Mouse (Mus musculus) midbrain, postnatal 0 days (tissue): ENCODE data around the gene 8030411F24Rik. TPM values are rescaled to one million over a fixed set of nuclear protein-coding genes. Genes with fewer than 3 reads are reported as not detected.

Source experiments
- ATAC-seq: fragments of 200-750 bp; cut with Nextera tagmentation; 2 replicates; pipeline ENCODE4 v1.8.0; 2017; ENCODE audit warnings: moderate number of reproducible peaks, mild to moderate bottlenecking, moderate TSS enrichment, moderate library complexity; ENCODE audit not compliant: low FRiP score
- DNase-seq: peaks from one replicate; pipeline ENCODE4 v3.0.0-alpha.2; 2015; ENCODE audit warnings: low spot score
- H3K27ac ChIP-seq: fragments of 300-500 bp; sonication (generic); 2 replicates; pipeline ENCODE4 v1.5.1; 2014; ENCODE audit warnings: low read depth, mild to moderate bottlenecking, low read length, mixed read lengths
- H3K27me3 ChIP-seq: fragments of 300-500 bp; sonication (generic); 2 replicates; pipeline ENCODE4 v1.6.1; 2014; ENCODE audit warnings: low read length, control low read depth, mixed read lengths; ENCODE audit not compliant: insufficient read depth
- H3K36me3 ChIP-seq: fragments of 300-500 bp; sonication (generic); 2 replicates; pipeline ENCODE4 v1.6.1; 2014; ENCODE audit warnings: low read length, control low read depth, mixed read lengths; ENCODE audit not compliant: insufficient read depth
- H3K4me1 ChIP-seq: fragments of 300-500 bp; sonication (generic); 2 replicates; pipeline ENCODE4 v1.6.1; 2014; ENCODE audit warnings: mild to moderate bottlenecking, control low read depth, antibody characterized with exemption, low read length, mixed read lengths; ENCODE audit not compliant: insufficient read depth
- H3K4me2 ChIP-seq: fragments of 300-500 bp; sonication (generic); 2 replicates; pipeline ENCODE4 v1.6.1; 2014; ENCODE audit warnings: low read depth, mild to moderate bottlenecking, low read length, mixed read lengths; ENCODE audit not compliant: poor library complexity, severe bottlenecking
- H3K4me3 ChIP-seq: fragments of 300-500 bp; sonication (generic); 2 replicates; pipeline ENCODE4 v1.5.1; 2014; ENCODE audit warnings: low read depth, mild to moderate bottlenecking, low read length, moderate library complexity
- H3K9ac ChIP-seq: fragments of 300-500 bp; sonication (generic); replicated peaks from 2 replicates; pipeline ENCODE4 v1.6.1; 2014; ENCODE audit warnings: mild to moderate bottlenecking, low read length, moderate library complexity, mixed read lengths; ENCODE audit not compliant: poor library complexity, severe bottlenecking
- H3K9me3 ChIP-seq: fragments of 300-500 bp; sonication (generic); 2 replicates; pipeline ENCODE4 v1.6.1; 2016; ENCODE audit warnings: low read length, control low read depth
- CTCF ChIP-seq: IDR thresholded peaks from 2 replicates; pipeline ENCODE4 v1.5.1; 2016; ENCODE audit warnings: antibody characterized with exemption, mild to moderate bottlenecking
- WGBS: fragments of 180-500 bp; shearing (Covaris S2); extraction: QIAGEN DNeasy Blood & Tissue Kit; methylation state at CpG from one replicate; pipeline ENCODE4 v1.1.7; 2014; 5-methylcytosine and 5-hydroxymethylcytosine counted together
- polyA plus RNA-seq: library from polyadenylated mRNA; unstranded; fragments of >200 nt; fragmentation: Nextera tagmentation; extraction: Ambion mirVana; gene quantifications from 2 replicates; pipeline ENCODE4 v1.2.1, GENCODE M21; 2015
- total RNA-seq: library from RNA; depleted of rRNA; stranded (reverse); fragments of >200 nt; gene quantifications from 2 replicates; pipeline ENCODE4 v1.2.3, GENCODE M21; 2014; rRNA removed

The 8030411F24Rik gene
- total and polyA plus RNA-seq, 2 experiments from 2014 or later = not detected

DNA sequence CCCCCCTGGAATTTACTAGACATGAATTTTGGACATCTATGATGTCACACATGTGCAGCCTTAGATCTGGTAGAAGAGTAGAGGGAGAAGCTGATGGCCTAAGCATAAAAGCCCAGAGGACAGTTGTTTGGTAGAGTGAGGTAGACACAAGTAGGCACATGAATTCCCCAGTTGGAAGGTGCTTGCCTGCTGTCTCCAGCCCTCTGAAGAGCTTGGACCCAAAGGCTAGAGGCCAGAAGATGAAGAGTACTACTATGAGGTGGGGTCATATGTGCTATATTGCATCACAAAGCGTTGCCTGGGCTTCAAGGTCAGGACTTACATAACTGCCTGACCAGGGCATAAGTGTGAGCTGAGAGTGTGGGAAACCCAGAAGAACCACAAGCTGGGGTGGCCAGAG is 16.7 kb downstream of the 8030411F24Rik start, which contains the start of gene Cst8:
Gene Cst8, plus strand, starts transcription at position 301 of the 400 bp plus-strand sequence.
- Histone ChIP-seq H3K9me3 (no peaks in the 10 kb centered on the region), H3K27me3 (no peaks in the 10 kb centered on the region), H3K36me3 (no peaks in the 10 kb centered on the region), H3K4me1 (no peaks in the 10 kb centered on the region), H3K4me3 (no peak within 1 kb of the TSS), H3K4me2 (no peak within 1 kb of the TSS), H3K9ac (no peak within 1 kb of the TSS), H3K27ac (no peak within 1 kb of the TSS)
- no peak for TF ChIP-seq CTCF
- ATAC-seq (no peak), DNase-seq (no peak)
- 93% methylated on average over 1 of the region's 1 CpGs for WGBS

DNA sequence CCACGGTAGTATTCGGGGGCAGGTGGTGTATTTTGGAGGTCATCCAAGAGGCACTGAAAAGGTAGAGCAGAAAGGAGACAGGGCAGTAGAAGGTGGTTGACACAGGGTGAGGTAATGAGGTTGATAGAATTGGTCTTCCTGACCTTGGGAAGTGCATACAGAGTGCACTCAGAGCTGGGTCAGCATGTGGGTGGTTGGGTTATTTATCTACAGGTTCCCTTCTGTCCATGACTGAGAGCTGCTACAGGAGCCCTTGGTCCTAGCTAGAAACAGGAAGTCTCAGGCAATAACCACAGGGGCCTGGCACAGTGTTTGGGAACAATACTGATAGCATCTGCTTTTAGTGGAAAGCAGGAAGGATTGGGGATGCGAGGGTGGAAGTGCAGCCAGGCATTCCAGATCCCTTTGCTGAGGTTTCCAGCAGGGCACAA is 19.7 kb downstream of the 8030411F24Rik start:
- Histone ChIP-seq H3K27ac (no peak overlapping the region), H3K4me2 (no peak overlapping the region), H3K27me3 (no peaks in the 10 kb centered on the region), H3K9me3 (no peaks in the 10 kb centered on the region), H3K4me3 (no peak overlapping the region), H3K9ac (no peak overlapping the region), H3K4me1 (no peaks in the 10 kb centered on the region), H3K36me3 (no peaks in the 10 kb centered on the region)
- no peak for TF ChIP-seq CTCF
- ATAC-seq (no peak), DNase-seq (no peak)
- 79% methylated on average over 3 of the region's 3 CpGs for WGBS

DNA sequence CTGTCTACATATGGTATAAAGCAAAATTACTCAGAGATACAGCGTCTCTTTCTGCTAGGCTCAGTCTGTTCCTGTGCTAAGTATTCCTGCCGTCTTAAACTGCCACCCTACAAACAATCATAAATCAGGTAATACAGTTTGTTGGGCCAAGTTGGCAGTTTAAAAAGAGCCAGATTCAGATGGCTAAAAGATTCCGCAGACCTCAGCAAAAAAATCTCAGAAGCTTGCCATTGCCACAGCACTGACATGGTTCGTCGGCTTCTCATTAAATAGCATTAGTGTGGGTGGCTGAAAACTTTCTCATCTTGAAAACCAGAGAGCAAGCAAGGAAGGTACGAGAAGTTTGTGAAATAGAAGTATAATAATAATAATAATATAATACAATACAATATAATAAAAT is 24.9 kb downstream of the 8030411F24Rik start:
- no peak overlapping the region for H3K4me2 ChIP-seq
- no peak for TF ChIP-seq CTCF
- WGBS = 81% methylated on average over 6 of the region's 6 CpGs

DNA sequence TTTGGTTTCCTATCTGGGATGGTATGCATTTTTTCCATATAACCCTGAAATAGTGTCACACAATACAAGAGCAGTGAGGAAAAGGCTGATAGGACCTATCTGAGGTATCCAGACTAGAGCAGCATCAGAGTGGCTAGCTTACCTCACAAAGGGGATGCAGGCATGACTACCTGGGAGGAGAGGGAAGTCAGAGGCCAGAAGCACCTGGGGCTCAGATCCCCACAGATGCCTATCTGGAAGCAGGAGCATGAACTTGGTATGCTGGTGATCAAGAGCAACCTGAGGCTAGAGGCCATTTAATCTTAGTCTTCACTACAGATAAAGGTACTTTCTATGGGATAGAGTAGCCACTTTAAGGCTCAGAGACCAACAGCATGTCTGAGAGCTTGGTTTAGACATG is 38.1 kb downstream of the 8030411F24Rik start, which contains the start of gene Cst13:
Gene Cst13, plus strand, starts transcription at position 173 of the 400 bp plus-strand sequence.
- no peak within 1 kb of the TSS for H3K9ac ChIP-seq
- no peak within 1 kb of the TSS for H3K4me3 ChIP-seq
- no peak for TF ChIP-seq CTCF
- no peak for DNase-seq
- H3K9me3 ChIP-seq = no peaks in the 10 kb centered on the region
- H3K4me1 ChIP-seq = no peaks in the 10 kb centered on the region
- no peak for ATAC-seq
- H3K27me3 ChIP-seq = no peaks in the 10 kb centered on the region
- no peaks in the 10 kb centered on the region for H3K36me3 ChIP-seq
- no peak within 1 kb of the TSS for H3K27ac ChIP-seq
- no peak within 1 kb of the TSS for H3K4me2 ChIP-seq

More for the DNA sequence above, 24.9 kb downstream of the 8030411F24Rik start:
- ATAC-seq (no peak), DNase-seq (no peak)
- H3K36me3 ChIP-seq = no peaks in the 10 kb centered on the region
- H3K9ac ChIP-seq = no peak overlapping the region
- H3K27ac ChIP-seq = no peak overlapping the region
- no peak overlapping the region for H3K4me3 ChIP-seq
- H3K27me3 ChIP-seq = no peaks in the 10 kb centered on the region
- no peaks in the 10 kb centered on the region for H3K4me1 ChIP-seq
- H3K9me3 ChIP-seq = no peaks in the 10 kb centered on the region

DNA sequence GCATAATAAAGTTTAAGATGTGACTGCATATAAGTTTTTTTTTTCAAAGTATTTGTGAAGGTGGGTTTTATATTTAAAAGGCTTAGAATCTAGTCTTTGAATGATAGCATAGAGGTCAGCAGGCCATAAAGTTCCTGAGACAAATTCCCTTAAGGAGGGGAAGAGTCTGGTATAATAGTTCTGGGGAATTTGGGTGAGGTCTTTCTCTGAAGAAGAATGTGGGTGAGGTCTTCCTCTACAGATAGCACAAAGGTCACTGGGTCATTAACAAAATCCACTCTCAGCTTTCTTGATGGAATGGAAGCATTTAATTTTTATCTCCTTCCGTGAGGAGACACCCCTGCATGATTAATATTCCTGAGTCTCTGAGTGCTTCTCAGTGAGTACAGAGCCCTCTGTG is 44.2 kb downstream of the 8030411F24Rik start:
- DNase-seq (no peak), ATAC-seq (no peak)
- H3K4me3 ChIP-seq = no peak overlapping the region
- H3K27ac ChIP-seq = no peak overlapping the region
- no peaks in the 10 kb centered on the region for H3K9me3 ChIP-seq
- no peaks in the 10 kb centered on the region for H3K27me3 ChIP-seq
- no peaks in the 10 kb centered on the region for H3K36me3 ChIP-seq
- no peaks in the 10 kb centered on the region for H3K4me1 ChIP-seq
- no peak overlapping the region for H3K4me2 ChIP-seq
- H3K9ac ChIP-seq = no peak overlapping the region
- 86% methylated on average over 1 of the region's 1 CpGs for WGBS
- TF ChIP-seq CTCF = no peak

DNA sequence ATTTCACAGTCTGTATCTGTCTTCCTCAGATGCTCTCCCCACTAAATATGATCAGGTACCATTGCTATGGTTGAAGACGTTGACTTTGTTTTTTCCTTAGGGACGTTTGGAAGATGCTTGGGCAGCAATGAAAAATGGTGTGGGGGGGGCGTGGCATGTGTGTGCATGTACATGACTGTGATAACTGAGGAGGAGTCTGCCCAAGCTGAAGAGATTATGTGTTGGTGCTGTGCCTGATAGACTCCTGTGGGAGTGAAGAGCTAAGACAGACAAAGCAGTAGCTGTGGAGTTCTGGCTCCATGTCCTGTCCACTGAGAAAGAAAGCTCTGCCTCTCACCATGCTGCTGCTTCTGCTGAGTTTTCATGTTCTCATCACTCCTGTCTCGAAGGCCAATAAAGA is 53.1 kb downstream of the 8030411F24Rik start, which contains the start of gene Cst9:
Gene Cst9, plus strand, starts transcription at position 236 of the 400 bp plus-strand sequence.
- Histone ChIP-seq H3K36me3 (no peaks in the 10 kb centered on the region), H3K27ac (no peak within 1 kb of the TSS), H3K4me3 (no peak within 1 kb of the TSS), H3K4me1 (no peaks in the 10 kb centered on the region), H3K9ac (no peak within 1 kb of the TSS), H3K4me2 (no peak within 1 kb of the TSS), H3K27me3 (no peaks in the 10 kb centered on the region), H3K9me3 (no peaks in the 10 kb centered on the region)
- DNase-seq (no peak), ATAC-seq (no peak)
- WGBS = 67% methylated on average over 4 of the region's 4 CpGs
- TF ChIP-seq CTCF = no peak

Other genes with a start within 250 kb of the 8030411F24Rik start
- 23.8 and 24.9 TPM in 2 replicates for gene Nxt1, start 109.4 kb upstream of the 8030411F24Rik start, total RNA-seq
- gene Nxt1, start 109.4 kb upstream of the 8030411F24Rik start, polyA plus RNA-seq = 22.7 and 26.0 TPM in 2 replicates
- 16.7 and 22.7 TPM in 2 replicates for gene Gzf1, start 101.0 kb upstream of the 8030411F24Rik start, total RNA-seq
- 14.1 and 14.4 TPM in 2 replicates for gene Gzf1, start 101.0 kb upstream of the 8030411F24Rik start, polyA plus RNA-seq
- gene Napb, start 49.5 kb upstream of the 8030411F24Rik start, total RNA-seq = 147 and 186 TPM in 2 replicates
- 117 and 127 TPM in 2 replicates for gene Napb, start 49.5 kb upstream of the 8030411F24Rik start, polyA plus RNA-seq
- not detected in 2 replicates for gene Cstl1, start 31.7 kb upstream of the 8030411F24Rik start, total RNA-seq
- gene Cstl1, start 31.7 kb upstream of the 8030411F24Rik start, polyA plus RNA-seq = not detected in 2 replicates
- not detected in 2 replicates for gene Cst11, start 10.5 kb upstream of the 8030411F24Rik start, total RNA-seq
- not detected in 2 replicates for gene Cst11, start 10.5 kb upstream of the 8030411F24Rik start, polyA plus RNA-seq
- gene Cst12, start 7.4 kb downstream of the 8030411F24Rik start, total RNA-seq = not detected in 2 replicates
- gene Cst12, start 7.4 kb downstream of the 8030411F24Rik start, polyA plus RNA-seq = not detected in 2 replicates
- gene Cst8, start 16.8 kb downstream of the 8030411F24Rik start, total RNA-seq = not detected in 2 replicates
- gene Cst8, start 16.8 kb downstream of the 8030411F24Rik start, polyA plus RNA-seq = not detected in 2 replicates
- gene Cst13, start 38.1 kb downstream of the 8030411F24Rik start, total RNA-seq = not detected in 2 replicates
- gene Cst13, start 38.1 kb downstream of the 8030411F24Rik start, polyA plus RNA-seq = not detected in 2 replicates
- gene Cst9, start 53.1 kb downstream of the 8030411F24Rik start, total RNA-seq = not detected in 2 replicates
- not detected in 2 replicates for gene Cst9, start 53.1 kb downstream of the 8030411F24Rik start, polyA plus RNA-seq
- not detected in 2 replicates for gene 9230104L09Rik, start 83.0 kb downstream of the 8030411F24Rik start, total RNA-seq
- not detected in 2 replicates for gene 9230104L09Rik, start 83.0 kb downstream of the 8030411F24Rik start, polyA plus RNA-seq
- 457 and 677 TPM in 2 replicates for gene Cst3, start 93.7 kb downstream of the 8030411F24Rik start, total RNA-seq
- 1,077 and 1,177 TPM in 2 replicates for gene Cst3, start 93.7 kb downstream of the 8030411F24Rik start, polyA plus RNA-seq
- gene Gm1330, start 221.2 kb downstream of the 8030411F24Rik start, total RNA-seq = not detected in 2 replicates
- gene Gm1330, start 221.2 kb downstream of the 8030411F24Rik start, polyA plus RNA-seq = not detected in 2 replicates
- not detected in 2 replicates for gene Gm10750, start 235.2 kb downstream of the 8030411F24Rik start, total RNA-seq
- gene Gm10750, start 235.2 kb downstream of the 8030411F24Rik start, polyA plus RNA-seq = not detected in 2 replicates